Mouse (Mus musculus) lung, adult 2 months (tissue): ENCODE results near the gene Nup93.

Experiments
- CTCF ChIP-seq: fragments of 200-500 bp; IDR thresholded peaks from 2 replicates; pipeline ENCODE4 v1.5.1; 2011; ENCODE audit warnings: mild to moderate bottlenecking, low read length, control low read depth; ENCODE audit not compliant: insufficient read depth
- POLR2A ChIP-seq: fragments of 200-500 bp; IDR thresholded peaks from 2 replicates; pipeline ENCODE4 v1.6.1; 2011; ENCODE audit warnings: low read depth, mild to moderate bottlenecking, control low read depth, low read length, borderline replicate concordance; ENCODE audit errors: extremely low read depth

DNA sequence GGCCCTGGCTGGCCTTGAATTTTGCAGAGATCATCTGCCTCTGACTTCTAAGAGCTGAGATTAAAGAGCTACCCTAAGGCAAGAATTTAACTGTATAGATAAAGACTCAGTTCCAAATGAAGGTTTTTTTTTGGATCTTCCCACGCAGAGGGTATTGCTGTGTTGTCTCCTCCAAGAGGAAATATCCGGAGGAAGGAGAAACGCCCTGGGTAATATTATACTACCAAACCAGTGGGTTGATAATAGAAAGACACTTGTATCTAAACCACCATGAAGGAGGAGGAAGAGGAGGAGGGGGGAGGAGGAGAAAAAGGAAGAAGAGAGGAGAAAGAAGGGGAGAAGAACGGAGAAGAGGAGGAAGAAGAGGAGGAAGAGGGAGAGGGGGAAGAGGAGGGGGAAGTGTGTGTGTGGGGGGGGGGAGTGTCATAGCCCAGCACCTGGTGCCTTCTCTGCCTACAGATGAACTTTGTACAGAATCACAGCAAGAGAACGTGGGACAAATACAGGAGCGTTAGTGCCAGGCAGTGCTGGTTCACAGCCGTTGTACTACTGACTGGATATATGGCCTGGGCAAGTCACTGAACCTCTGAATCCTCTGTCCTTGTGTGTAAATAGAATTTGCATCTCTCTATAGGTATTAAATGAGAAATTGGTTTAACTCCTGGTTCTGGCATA, 36.5 kb upstream of the Nup93 start:
- no peak for TF ChIP-seq POLR2A
- TF ChIP-seq CTCF = no peak
